Mouse (Mus musculus) forebrain, postnatal 0 days (tissue): Measurements from ENCODE around the gene Yipf4. TPM values are rescaled to one million over a fixed set of nuclear protein-coding genes. Genes with fewer than 3 reads are reported as not detected.

Experiments used
- ATAC-seq: fragments of 200-750 bp; cut with Nextera tagmentation; 2 replicates; pipeline ENCODE4 v1.8.0; 2017; ENCODE audit warnings: mild to moderate bottlenecking, moderate library complexity
- DNase-seq: peaks from one replicate; pipeline ENCODE4 v3.0.0-alpha.2; 2015
- H3K27ac ChIP-seq: fragments of 300-500 bp; sonication (generic); 2 replicates; pipeline ENCODE4 v1.5.1; 2014; ENCODE audit warnings: low read depth, mild to moderate bottlenecking, antibody characterized with exemption, low read length, moderate library complexity, mixed read lengths
- H3K27me3 ChIP-seq: fragments of 300-500 bp; sonication (generic); 2 replicates; pipeline ENCODE4 v1.6.1; 2014; ENCODE audit warnings: mild to moderate bottlenecking, low read length, mixed read lengths; ENCODE audit not compliant: insufficient read depth
- H3K36me3 ChIP-seq: fragments of 300-500 bp; sonication (generic); 2 replicates; pipeline ENCODE4 v1.6.1; 2014; ENCODE audit warnings: mild to moderate bottlenecking, moderate library complexity; ENCODE audit not compliant: insufficient read depth
- H3K4me1 ChIP-seq: fragments of 300-500 bp; sonication (generic); 2 replicates; pipeline ENCODE4 v1.6.1; 2014; ENCODE audit warnings: antibody characterized with exemption; ENCODE audit not compliant: insufficient read depth
- H3K4me2 ChIP-seq: fragments of 300-500 bp; sonication (generic); 2 replicates; pipeline ENCODE4 v1.6.1; 2014; ENCODE audit warnings: low read depth, mild to moderate bottlenecking, moderate library complexity
- H3K4me3 ChIP-seq: fragments of 300-500 bp; sonication (generic); 2 replicates; pipeline ENCODE4 v1.5.1; 2014; ENCODE audit warnings: low read depth, low read length, mixed read lengths
- H3K9ac ChIP-seq: fragments of 300-500 bp; sonication (generic); 2 replicates; pipeline ENCODE4 v1.6.1; 2014; ENCODE audit warnings: mild to moderate bottlenecking
- H3K9me3 ChIP-seq: fragments of 300-500 bp; sonication (generic); 2 replicates; pipeline ENCODE4 v1.6.1; 2016; ENCODE audit warnings: low read length
- CTCF ChIP-seq: sonication (generic); IDR thresholded peaks from 2 replicates; pipeline ENCODE4 v1.5.1; 2016; ENCODE audit warnings: antibody characterized with exemption, control low read depth, low read depth
- WGBS: fragments of 180-500 bp; shearing (Covaris S2); extraction: QIAGEN DNeasy Blood & Tissue Kit; methylation state at CpG from one replicate; pipeline ENCODE4 v1.1.7; 2014; 5-methylcytosine and 5-hydroxymethylcytosine counted together
- polyA plus RNA-seq: library from polyadenylated mRNA; unstranded; fragments of >200 nt; fragmentation: Nextera tagmentation; extraction: Ambion mirVana; gene quantifications from 2 replicates; pipeline ENCODE4 v1.2.1, GENCODE M21; 2015
- total RNA-seq: library from RNA; depleted of rRNA; stranded (reverse); fragments of >200 nt; gene quantifications from 2 replicates; pipeline ENCODE4 v1.2.3, GENCODE M21; 2014; rRNA removed

Gene Yipf4
- total RNA-seq: 46.0 and 52.3 TPM in 2 replicates
- 50.7 and 51.7 TPM in 2 replicates for polyA plus RNA-seq

GRCm38 (mm10) chr17:74489024-74489900 lies at the start of gene Yipf4:
Gene Yipf4 (plus strand): TSS chr17:74489493.
- Histone ChIP-seq H3K4me1 (peaks cover 6% of the 10 kb centered on the region; the same call in 1 of the 2 replicates), H3K36me3 (peaks cover 13% of the 10 kb centered on the region), H3K27ac (peak within 1 kb of the TSS; percentile 82), H3K4me3 (peak within 1 kb of the TSS; percentile 96), H3K9ac (peak within 1 kb of the TSS; percentile 94), H3K4me2 (peak within 1 kb of the TSS; percentile 68), H3K27me3 (no peaks in the 10 kb centered on the region), H3K9me3 (no peaks in the 10 kb centered on the region)
- WGBS: 6% methylated on average over 58 of the region's 58 CpGs
- ATAC-seq (peak; percentile 100), DNase-seq (peak; percentile 98)
- TF ChIP-seq CTCF: no peak

GRCm38 (mm10) chr17:74440486-74440885 lies 48.8 kb upstream of the Yipf4 start:
- no peaks in the 10 kb centered on the region for H3K27me3 ChIP-seq
- H3K9ac ChIP-seq: no peak overlapping the region
- WGBS: 89% methylated on average over 5 of the region's 5 CpGs
- no peak for TF ChIP-seq CTCF
- no peak overlapping the region for H3K4me3 ChIP-seq
- no peaks in the 10 kb centered on the region for H3K4me1 ChIP-seq
- DNase-seq: no peak
- no peaks in the 10 kb centered on the region for H3K9me3 ChIP-seq
- H3K4me2 ChIP-seq: no peak overlapping the region
- no peak for ATAC-seq
- no peaks in the 10 kb centered on the region for H3K36me3 ChIP-seq
- H3K27ac ChIP-seq: no peak overlapping the region

- Histone ChIP-seq H3K36me3 (no peaks in the 10 kb centered on the region), H3K4me2 (no peak overlapping the region), H3K27ac (no peak overlapping the region), H3K4me1 (no peaks in the 10 kb centered on the region), H3K27me3 (no peaks in the 10 kb centered on the region), H3K9me3 (no peaks in the 10 kb centered on the region), H3K9ac (no peak overlapping the region), H3K4me3 (no peak overlapping the region)
- DNase-seq: no peak
- ATAC-seq: no peak
- TF ChIP-seq CTCF: no peak
- WGBS: 86% methylated on average over 10 of the region's 10 CpGs
Measured at GRCm38 (mm10) chr17:74449776-74450175, 39.5 kb upstream of the Yipf4 start.

- Histone ChIP-seq H3K4me3 (no peak overlapping the region), H3K9me3 (no peaks in the 10 kb centered on the region), H3K9ac (no peak overlapping the region), H3K36me3 (no peaks in the 10 kb centered on the region), H3K27me3 (no peaks in the 10 kb centered on the region), H3K27ac (no peak overlapping the region), H3K4me1 (no peaks in the 10 kb centered on the region), H3K4me2 (no peak overlapping the region)
- ATAC-seq (no peak), DNase-seq (no peak)
- no peak for TF ChIP-seq CTCF
- WGBS: 83% methylated on average over 3 of the region's 3 CpGs
Measured at GRCm38 (mm10) chr17:74453928-74454327, 35.4 kb upstream of the Yipf4 start.

- H3K27me3 ChIP-seq: no peaks in the 10 kb centered on the region
- H3K9ac ChIP-seq: no peak overlapping the region
- WGBS: 86% methylated on average over 1 of the region's 1 CpGs
- no peaks in the 10 kb centered on the region for H3K4me1 ChIP-seq
- TF ChIP-seq CTCF: no peak
- no peaks in the 10 kb centered on the region for H3K36me3 ChIP-seq
- ATAC-seq (no peak), DNase-seq (no peak)
- no peak overlapping the region for H3K4me2 ChIP-seq
- H3K27ac ChIP-seq: no peak overlapping the region
- no peak overlapping the region for H3K4me3 ChIP-seq
- no peaks in the 10 kb centered on the region for H3K9me3 ChIP-seq
Measured at GRCm38 (mm10) chr17:74454660-74455059, 34.6 kb upstream of the Yipf4 start.

GRCm38 (mm10) chr17:74455426-74455825 lies 33.9 kb upstream of the Yipf4 start:
- no peak overlapping the region for H3K9ac ChIP-seq
- DNase-seq: no peak
- H3K4me3 ChIP-seq: no peak overlapping the region
- no peak for TF ChIP-seq CTCF
- no peaks in the 10 kb centered on the region for H3K27me3 ChIP-seq
- no peak for ATAC-seq
- H3K4me2 ChIP-seq: no peak overlapping the region
- H3K27ac ChIP-seq: no peak overlapping the region
- no peaks in the 10 kb centered on the region for H3K9me3 ChIP-seq
- no peaks in the 10 kb centered on the region for H3K4me1 ChIP-seq
- 89% methylated on average over 4 of the region's 4 CpGs for WGBS
- H3K36me3 ChIP-seq: no peaks in the 10 kb centered on the region

GRCm38 (mm10) chr17:74456825-74457224 lies 32.5 kb upstream of the Yipf4 start:
- no peaks in the 10 kb centered on the region for H3K4me1 ChIP-seq
- H3K9ac ChIP-seq: no peak overlapping the region
- no peak overlapping the region for H3K27ac ChIP-seq
- DNase-seq (no peak), ATAC-seq (no peak)
- TF ChIP-seq CTCF: no peak
- H3K4me3 ChIP-seq: no peak overlapping the region
- 94% methylated on average over 5 of the region's 5 CpGs for WGBS
- H3K9me3 ChIP-seq: no peaks in the 10 kb centered on the region
- H3K36me3 ChIP-seq: no peaks in the 10 kb centered on the region
- H3K4me2 ChIP-seq: no peak overlapping the region
- H3K27me3 ChIP-seq: no peaks in the 10 kb centered on the region
